Mouse (Mus musculus) hindbrain, embryonic 16.5 days (tissue): Measurements from ENCODE around the gene Tmem178b. TPM values are rescaled to one million over a fixed set of nuclear protein-coding genes. Genes with fewer than 3 reads are reported as not detected.
A peak's percentile ranks its signal among the peaks of the same experiment; 100 is the strongest.

Experiments used
- ATAC-seq: fragments of 200-750 bp; cut with Nextera tagmentation; 2 replicates; pipeline ENCODE4 v1.8.0; 2017; ENCODE audit warnings: moderate TSS enrichment, moderate library complexity
- H3K27ac ChIP-seq: fragments of 300-500 bp; sonication (generic); 2 replicates; pipeline ENCODE4 v1.5.1; 2014; ENCODE audit warnings: low read depth, mild to moderate bottlenecking, control low read depth, low read length, moderate library complexity
- H3K27me3 ChIP-seq: fragments of 300-500 bp; sonication (generic); replicated peaks from 2 replicates; pipeline ENCODE4 v1.6.1; 2014; ENCODE audit warnings: low read length; ENCODE audit not compliant: control insufficient read depth, insufficient read depth
- H3K36me3 ChIP-seq: fragments of 300-500 bp; sonication (generic); 2 replicates; pipeline ENCODE4 v1.6.1; 2014; ENCODE audit warnings: mild to moderate bottlenecking, low read length, moderate library complexity, mixed read lengths; ENCODE audit not compliant: control insufficient read depth, insufficient read depth
- H3K4me1 ChIP-seq: fragments of 300-500 bp; sonication (generic); 2 replicates; pipeline ENCODE4 v1.6.1; 2014; ENCODE audit warnings: low read depth, low read length; ENCODE audit not compliant: control insufficient read depth, insufficient read depth
- H3K4me2 ChIP-seq: fragments of 300-500 bp; sonication (generic); 2 replicates; pipeline ENCODE4 v1.6.1; 2014; ENCODE audit warnings: mild to moderate bottlenecking, low read length, control low read depth, moderate library complexity
- H3K4me3 ChIP-seq: fragments of 300-500 bp; sonication (generic); 2 replicates; pipeline ENCODE4 v1.5.1; 2014; ENCODE audit warnings: mild to moderate bottlenecking, low read length, control low read depth, moderate library complexity
- H3K9ac ChIP-seq: fragments of 300-500 bp; sonication (generic); 2 replicates; pipeline ENCODE4 v1.6.1; 2014; ENCODE audit warnings: low read depth, mild to moderate bottlenecking, control low read depth, low read length, moderate library complexity
- H3K9me3 ChIP-seq: fragments of 300-500 bp; sonication (generic); 2 replicates; pipeline ENCODE4 v1.6.1; 2014; ENCODE audit warnings: mild to moderate bottlenecking, low read length, moderate library complexity; ENCODE audit not compliant: control insufficient read depth
- WGBS: fragments of 180-500 bp; shearing (Covaris S2); extraction: QIAGEN DNeasy Blood & Tissue Kit; methylation state at CpG from one replicate; pipeline ENCODE4 v1.1.7; 2014; 5-methylcytosine and 5-hydroxymethylcytosine counted together
- polyA plus RNA-seq: library from polyadenylated mRNA; unstranded; fragments of >200 nt; fragmentation: Nextera tagmentation; extraction: Ambion mirVana; gene quantifications from 2 replicates; pipeline ENCODE4 v1.2.1, GENCODE M21; 2015

Tmem178b gene
- polyA plus RNA-seq, 1 experiment from 2014 or later: 35.5 TPM

DNA sequence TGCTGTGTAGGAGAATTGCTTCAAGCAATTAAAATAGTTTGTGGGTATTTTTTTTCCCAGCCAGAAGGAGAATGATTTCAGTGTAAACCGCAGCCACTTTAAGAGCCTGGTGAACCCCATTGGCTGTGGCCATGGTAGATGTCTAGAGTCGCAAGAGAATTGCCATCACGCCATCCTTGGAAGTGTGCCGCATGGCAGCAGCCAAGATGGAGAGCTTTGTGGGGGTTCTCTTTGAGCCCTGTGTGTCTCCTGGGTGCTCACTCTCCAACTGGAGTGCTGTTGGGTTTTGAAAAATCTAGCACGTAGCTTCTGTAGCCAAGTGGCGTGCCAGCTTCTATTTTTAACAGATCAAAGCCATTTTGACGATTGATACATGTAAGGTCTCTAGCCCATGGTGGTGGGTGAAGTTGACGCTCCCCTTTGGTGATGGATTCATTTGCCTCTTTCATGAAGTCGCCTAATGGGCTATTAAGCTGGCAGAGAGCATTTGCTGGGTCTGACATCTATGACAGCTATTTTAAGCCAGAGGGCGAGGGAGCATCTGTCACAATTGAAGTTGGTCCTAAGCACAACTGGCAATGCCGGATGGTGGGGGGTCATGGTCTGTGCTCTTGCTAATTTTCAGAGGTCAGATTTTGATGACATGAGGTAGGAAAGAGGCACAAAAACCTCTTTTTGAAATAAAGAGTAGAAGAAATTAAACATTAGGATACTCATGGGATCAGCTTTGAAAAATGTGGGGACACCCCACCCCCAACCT, 133.1 kb downstream of the Tmem178b start:
- peaks cover 3% of the 10 kb centered on the region; the same call in 1 of the 2 replicates for H3K36me3 ChIP-seq
- peaks cover 33% of the 10 kb centered on the region for H3K4me1 ChIP-seq
- no peak overlapping the region for H3K27ac ChIP-seq
- ATAC-seq: no peak
- no peaks in the 10 kb centered on the region for H3K9me3 ChIP-seq
- no peaks in the 10 kb centered on the region for H3K27me3 ChIP-seq
- H3K4me3 ChIP-seq: no peak overlapping the region
- no peak overlapping the region for H3K4me2 ChIP-seq
- 61% methylated on average over 11 of the region's 11 CpGs for WGBS
- no peak overlapping the region for H3K9ac ChIP-seq

DNA sequence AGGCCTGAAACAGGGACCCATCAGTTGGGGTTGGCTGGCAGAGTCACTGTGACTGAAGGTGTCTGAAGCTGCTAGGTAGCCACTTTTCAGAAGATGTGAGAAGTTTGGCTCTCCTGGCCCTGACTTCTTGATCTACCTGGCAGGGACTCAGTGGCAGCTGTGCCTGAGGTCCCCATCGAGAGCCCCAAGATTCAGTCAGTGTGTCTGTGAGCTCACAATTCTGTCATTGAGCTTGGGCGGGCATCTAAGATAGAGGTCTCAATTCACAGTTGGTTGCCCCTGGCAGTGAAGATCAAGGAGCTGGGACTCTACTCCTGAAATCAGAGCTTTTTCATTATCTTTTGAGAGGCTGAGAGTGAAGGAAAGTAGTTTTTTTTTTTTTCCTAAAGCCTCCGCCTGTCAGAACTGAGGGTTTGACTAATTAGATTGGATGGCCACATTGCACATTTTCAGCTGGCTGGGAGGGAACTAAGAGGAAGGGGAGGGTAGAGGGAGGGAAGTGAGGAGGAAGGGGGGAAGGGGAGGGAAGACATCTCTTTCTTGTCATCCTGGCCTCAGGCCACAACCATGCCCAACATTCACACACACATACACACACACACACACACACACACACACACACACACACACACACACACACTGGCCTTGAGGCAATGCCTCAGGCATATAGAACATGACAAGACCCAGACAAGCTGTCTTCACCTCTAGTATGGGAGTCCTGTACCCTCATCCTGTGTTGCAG, 135.3 kb downstream of the Tmem178b start:
- ATAC-seq: no peak
- H3K9ac ChIP-seq: no peak overlapping the region
- H3K9me3 ChIP-seq: no peaks in the 10 kb centered on the region

DNA sequence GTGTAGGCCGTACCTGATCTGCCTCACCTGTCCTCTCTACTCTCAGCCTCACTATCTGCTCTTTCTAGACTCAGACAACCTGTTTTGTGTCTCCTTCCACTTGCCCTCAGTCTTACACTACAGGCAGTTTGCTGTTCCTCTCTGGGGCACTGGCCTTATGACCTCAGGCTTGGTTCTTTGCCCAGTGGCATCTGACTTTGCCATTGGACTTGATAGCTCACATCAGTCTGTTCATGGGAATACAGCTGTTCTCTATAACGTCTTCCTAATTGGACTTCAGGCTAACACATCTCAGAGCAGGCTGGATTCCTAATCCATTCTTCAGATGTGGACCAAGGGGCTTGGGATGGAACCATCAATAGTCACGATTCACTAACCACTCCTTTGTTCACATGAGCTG, 136.6 kb downstream of the Tmem178b start:
- ATAC-seq: no peak
- Histone ChIP-seq H3K27ac (peak overlapping the region; percentile 65), H3K9ac (no peak overlapping the region), H3K4me3 (no peak overlapping the region), H3K36me3 (no peaks in the 10 kb centered on the region), H3K4me2 (no peak overlapping the region), H3K27me3 (no peaks in the 10 kb centered on the region), H3K9me3 (no peaks in the 10 kb centered on the region), H3K4me1 (peaks cover 39% of the 10 kb centered on the region)
- WGBS: 59% methylated on average over 3 of the region's 3 CpGs

More for the DNA sequence above, 135.3 kb downstream of the Tmem178b start:
- no peak overlapping the region for H3K4me2 ChIP-seq
- H3K4me3 ChIP-seq: no peak overlapping the region
- H3K27ac ChIP-seq: peak overlapping the region; percentile 34; the same call in 1 of the 2 replicates
- peaks cover 3% of the 10 kb centered on the region; the same call in 1 of the 2 replicates for H3K36me3 ChIP-seq
- H3K4me1 ChIP-seq: peaks cover 35% of the 10 kb centered on the region
- H3K27me3 ChIP-seq: no peaks in the 10 kb centered on the region
- WGBS: 35% methylated on average over 3 of the region's 3 CpGs

DNA sequence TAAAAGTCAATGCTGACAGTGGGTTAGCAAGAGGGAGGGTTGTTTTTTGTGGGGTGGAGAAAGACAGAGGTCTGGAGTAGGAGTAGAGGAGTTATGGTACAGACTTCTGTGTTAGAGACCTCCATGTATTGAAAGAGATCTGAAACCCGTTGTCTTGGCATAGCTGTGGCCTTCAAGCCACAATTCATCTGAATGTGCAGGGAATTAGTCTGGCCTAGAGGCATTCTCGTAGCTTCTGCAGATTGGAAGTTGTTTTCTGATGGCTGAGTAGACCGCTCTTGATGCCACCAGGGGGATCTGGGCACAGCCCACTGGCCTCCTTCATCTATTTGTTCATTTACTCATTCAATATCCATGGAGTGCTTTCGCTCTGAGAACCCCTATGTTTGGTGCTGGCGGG, 138.0 kb downstream of the Tmem178b start:
- no peaks in the 10 kb centered on the region for H3K36me3 ChIP-seq
- peaks cover 48% of the 10 kb centered on the region for H3K4me1 ChIP-seq

DNA sequence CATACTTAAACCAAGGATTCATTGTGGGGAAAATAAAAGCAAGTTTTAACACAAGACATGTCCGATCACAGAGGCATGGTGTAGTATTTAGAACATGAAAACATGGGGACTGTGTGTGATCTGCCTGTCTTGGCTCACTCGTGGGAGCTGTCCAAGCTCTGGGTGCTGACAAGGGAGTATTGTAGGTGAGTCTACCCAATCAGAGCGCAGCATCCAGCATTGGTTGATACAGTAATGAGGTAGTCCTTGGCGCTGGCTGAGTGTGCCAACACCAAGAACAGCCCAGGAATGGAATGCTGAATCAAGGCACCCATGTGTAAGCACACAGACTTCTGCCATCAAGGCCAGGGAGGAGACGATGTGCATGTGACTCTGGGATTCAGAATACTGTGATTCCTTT, 138.5 kb downstream of the Tmem178b start:
- no peak for ATAC-seq
- Histone ChIP-seq H3K4me1 (peaks cover 50% of the 10 kb centered on the region), H3K36me3 (no peaks in the 10 kb centered on the region), H3K9me3 (no peaks in the 10 kb centered on the region), H3K4me2 (no peak overlapping the region), H3K27ac (no peak overlapping the region), H3K4me3 (no peak overlapping the region), H3K9ac (no peak overlapping the region), H3K27me3 (no peaks in the 10 kb centered on the region)
- WGBS: 68% methylated on average over 5 of the region's 5 CpGs

More for the DNA sequence above, 138.0 kb downstream of the Tmem178b start:
- no peak overlapping the region for H3K4me3 ChIP-seq
- 76% methylated on average over 5 of the region's 5 CpGs for WGBS
- ATAC-seq: no peak
- no peaks in the 10 kb centered on the region for H3K9me3 ChIP-seq
- H3K27me3 ChIP-seq: no peaks in the 10 kb centered on the region
- no peak overlapping the region for H3K27ac ChIP-seq
- no peak overlapping the region for H3K9ac ChIP-seq
- H3K4me2 ChIP-seq: no peak overlapping the region

DNA sequence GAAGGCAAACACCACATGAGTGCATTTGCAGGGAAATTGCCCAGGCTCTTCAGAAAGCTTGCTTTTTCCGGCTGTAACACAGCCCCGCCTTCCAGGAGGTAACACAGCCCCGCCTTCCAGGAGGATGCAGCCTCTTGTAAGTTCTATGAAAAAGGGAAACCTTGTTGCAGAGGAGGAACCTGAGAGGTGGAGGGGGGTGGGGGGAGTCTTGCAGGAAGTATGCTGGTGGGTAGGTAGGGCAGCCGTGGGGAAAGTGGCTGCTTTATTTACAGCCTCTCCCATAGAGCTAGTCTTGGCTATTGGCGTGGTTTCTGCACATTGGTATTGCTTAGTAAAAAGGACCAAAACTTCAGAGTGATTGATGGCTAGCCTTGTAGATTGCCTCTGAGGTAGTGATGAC, 140.3 kb downstream of the Tmem178b start:
- no peak overlapping the region for H3K9ac ChIP-seq
- no peaks in the 10 kb centered on the region for H3K27me3 ChIP-seq
- no peaks in the 10 kb centered on the region for H3K9me3 ChIP-seq
- no peaks in the 10 kb centered on the region for H3K36me3 ChIP-seq
- no peak overlapping the region for H3K4me3 ChIP-seq
- no peak for ATAC-seq
- no peak overlapping the region for H3K27ac ChIP-seq
- WGBS: 72% methylated on average over 5 of the region's 5 CpGs
- no peak overlapping the region for H3K4me2 ChIP-seq
- peaks cover 40% of the 10 kb centered on the region for H3K4me1 ChIP-seq

DNA sequence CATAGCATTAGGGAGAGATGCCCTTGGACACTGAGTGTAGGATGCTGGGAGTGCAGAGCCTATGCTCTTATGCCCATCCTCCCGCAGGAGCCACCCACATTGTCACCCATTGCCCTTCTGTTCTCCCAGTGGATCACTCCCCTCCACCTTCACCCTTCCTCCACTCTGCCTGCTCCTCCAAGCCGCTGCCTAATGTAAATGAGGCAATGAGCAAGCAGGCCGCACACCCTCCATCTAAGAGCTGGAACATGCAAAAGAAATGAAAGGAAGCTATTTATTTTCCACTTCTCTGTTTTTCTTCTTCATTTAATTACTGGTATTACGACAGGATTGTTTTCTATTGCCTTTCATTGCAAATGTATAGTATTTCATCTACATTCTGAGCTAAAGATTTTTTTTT, 142.1 kb downstream of the Tmem178b start:
- ATAC-seq: no peak
- Histone ChIP-seq H3K4me2 (no peak overlapping the region), H3K27ac (peak overlapping the region; percentile 66), H3K36me3 (no peaks in the 10 kb centered on the region), H3K4me3 (no peak overlapping the region), H3K9me3 (no peaks in the 10 kb centered on the region), H3K9ac (no peak overlapping the region), H3K27me3 (no peaks in the 10 kb centered on the region), H3K4me1 (peaks cover 24% of the 10 kb centered on the region)
- WGBS: 45% methylated on average over 4 of the region's 4 CpGs

DNA sequence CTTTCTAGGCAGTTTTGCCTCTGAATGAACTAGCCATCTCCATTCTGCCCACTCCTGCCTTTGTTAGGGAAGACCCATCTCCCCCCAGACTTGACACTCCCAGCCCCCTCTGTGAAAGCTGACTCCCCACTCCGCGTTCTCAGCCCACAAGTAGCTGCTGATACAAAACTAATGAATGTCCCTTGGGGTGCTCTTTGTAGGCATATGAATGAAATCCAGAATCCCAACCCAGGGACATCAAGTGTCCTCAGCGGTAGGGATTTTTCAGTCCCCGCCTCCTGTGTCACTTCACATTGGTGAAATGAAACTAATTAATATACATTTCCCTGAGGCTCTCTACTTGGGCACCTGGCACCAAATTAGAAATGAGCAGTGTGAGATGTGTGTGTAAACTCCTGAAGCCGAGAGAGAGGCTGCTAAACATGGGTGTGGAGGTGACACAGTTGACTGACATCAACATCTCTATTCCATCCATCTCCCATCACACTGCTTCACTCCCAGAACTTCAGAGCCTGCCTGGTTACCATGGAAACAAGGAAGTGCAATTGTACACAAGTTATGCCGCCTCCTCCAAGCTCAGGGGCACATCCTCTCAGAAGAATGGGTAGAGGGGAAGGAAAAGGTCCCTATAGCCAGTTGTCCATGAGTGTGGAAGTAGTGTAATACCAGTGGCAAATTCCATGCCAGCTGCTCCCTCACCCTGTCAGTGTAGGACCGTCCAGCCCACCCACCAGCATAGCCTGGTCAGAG, 142.8 kb downstream of the Tmem178b start:
- Histone ChIP-seq H3K27me3 (no peaks in the 10 kb centered on the region), H3K4me3 (no peak overlapping the region), H3K9ac (no peak overlapping the region), H3K9me3 (no peaks in the 10 kb centered on the region), H3K4me1 (peaks cover 17% of the 10 kb centered on the region), H3K36me3 (no peaks in the 10 kb centered on the region), H3K4me2 (no peak overlapping the region), H3K27ac (no peak overlapping the region; the same call in 1 of the 2 replicates)
- ATAC-seq: peak; percentile 58
- WGBS: 15% methylated on average over 7 of the region's 7 CpGs

DNA sequence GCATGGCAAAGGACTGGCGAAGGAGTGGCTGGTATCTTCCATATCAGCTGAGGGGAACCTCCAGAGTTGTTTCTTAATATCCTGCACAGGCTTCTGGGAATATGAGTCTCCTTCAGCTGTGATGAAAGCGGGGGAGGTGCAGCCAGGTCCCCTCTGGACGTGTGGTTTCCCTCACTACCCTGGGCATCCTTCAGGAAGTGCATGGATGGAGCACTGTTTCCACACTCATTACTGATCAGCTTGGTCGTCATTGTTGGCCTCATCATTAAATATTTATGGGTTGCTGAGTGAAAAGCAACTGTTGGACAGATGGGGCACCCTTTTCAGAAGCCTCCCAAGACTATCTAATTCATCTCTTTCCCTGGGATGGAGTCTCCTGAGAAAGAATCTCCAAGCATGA, 146.3 kb downstream of the Tmem178b start:
- H3K4me3 ChIP-seq: no peak overlapping the region
- H3K4me2 ChIP-seq: no peak overlapping the region
- no peaks in the 10 kb centered on the region for H3K36me3 ChIP-seq
- 16% methylated on average over 4 of the region's 4 CpGs for WGBS
- H3K27ac ChIP-seq: no peak overlapping the region
- no peak overlapping the region for H3K9ac ChIP-seq
- no peaks in the 10 kb centered on the region for H3K27me3 ChIP-seq
- H3K4me1 ChIP-seq: peaks cover 19% of the 10 kb centered on the region
- H3K9me3 ChIP-seq: no peaks in the 10 kb centered on the region
- ATAC-seq: no peak
